In the genomic region with DNA sequence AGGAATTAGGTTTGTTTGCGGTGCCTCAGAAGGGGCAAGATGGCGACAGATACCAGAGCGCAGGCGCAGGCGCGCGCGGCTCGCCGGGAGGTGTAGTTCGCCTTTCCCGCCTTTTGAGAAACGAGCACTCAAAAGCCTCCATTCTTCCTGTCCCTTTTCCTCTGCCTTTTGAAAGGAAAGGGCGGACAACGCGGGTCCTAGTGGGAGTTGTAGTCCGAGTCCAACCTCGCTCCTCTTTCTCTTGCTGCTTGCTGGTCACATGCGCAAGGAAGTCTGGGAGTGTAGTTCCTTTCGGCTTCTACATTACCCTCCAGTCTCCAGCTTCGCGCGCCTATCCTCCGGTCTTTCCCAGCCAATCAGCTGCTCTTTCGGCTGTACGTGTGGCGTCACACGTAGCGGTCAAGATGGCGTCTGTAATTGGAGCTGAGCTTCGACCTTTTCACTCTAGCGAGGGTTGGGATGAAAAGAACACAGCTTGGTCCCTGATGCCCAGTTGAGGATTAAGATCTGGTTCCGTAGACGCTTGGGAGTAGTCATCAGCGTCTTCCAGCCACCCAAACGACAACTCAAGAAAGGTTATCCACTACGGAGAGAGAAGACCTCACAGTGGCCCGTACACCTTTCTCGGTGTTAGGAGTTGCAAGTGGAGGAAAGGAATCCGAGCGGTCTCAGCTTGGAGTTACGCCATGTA, we compare ENCODE assay signal across 7 mouse cellular contexts. TPM values are rescaled to one million over a fixed set of nuclear protein-coding genes. Genes with fewer than 3 reads are reported as not detected.
DNase-seq lines count a peak whose midpoint lies in the region; ATAC-seq lines count a peak whose summit lies in the region.

Gene Emsy, minus strand, starts transcription at position 253 of the 691 bp plus-strand sequence.

- peak within 1 kb of the TSS; percentile 91 for H3K27ac ChIP-seq in embryonic facial prominence, embryonic 11.5 days (replicated peaks; ENCODE audit: low read depth, low read length)
- H3K27ac ChIP-seq in limb, embryonic 10.5 days = peak within 1 kb of the TSS; percentile 97
- H3K27ac ChIP-seq in midbrain, embryonic 13.5 days = peak within 1 kb of the TSS; percentile 96

- peak; percentile 95 for DNase-seq in adrenal gland, postnatal 14 days
- peak; percentile 98 for DNase-seq in embryonic facial prominence, embryonic 11.5 days (ENCODE audit: low spot score)
- peak; percentile 99 for DNase-seq in kidney, adult 11 months
- DNase-seq in limb, embryonic 10.5 days (ENCODE audit: low spot score) = peak; percentile 94
- peak; percentile 88 for DNase-seq in spleen, adult 12 weeks (ENCODE audit: low spot score)

- no peaks in the 10 kb centered on the region for H3K9me3 ChIP-seq in embryonic facial prominence, embryonic 11.5 days (replicated peaks; ENCODE audit: control insufficient read depth, low read length)
- no peaks in the 10 kb centered on the region for H3K9me3 ChIP-seq in limb, embryonic 10.5 days (replicated peaks)
- no peaks in the 10 kb centered on the region for H3K9me3 ChIP-seq in midbrain, embryonic 13.5 days

- H3K4me1 ChIP-seq in embryonic facial prominence, embryonic 11.5 days (ENCODE audit: control insufficient read depth, insufficient read depth, low read length) = no peaks in the 10 kb centered on the region
- peaks cover 21% of the 10 kb centered on the region for H3K4me1 ChIP-seq in limb, embryonic 10.5 days
- H3K4me1 ChIP-seq in midbrain, embryonic 13.5 days (replicated peaks) = peaks cover 44% of the 10 kb centered on the region

- WGBS in embryonic facial prominence, embryonic 11.5 days = under 1% methylated on average over 42 of the region's 42 CpGs
- under 1% methylated on average over 42 of the region's 42 CpGs for WGBS in limb, embryonic 10.5 days
- under 1% methylated on average over 42 of the region's 42 CpGs for WGBS in midbrain, embryonic 13.5 days

- peak within 1 kb of the TSS; percentile 32 for H3K4me2 ChIP-seq in embryonic facial prominence, embryonic 11.5 days (ENCODE audit: low read depth, low read length)
- peak within 1 kb of the TSS; percentile 77 for H3K4me2 ChIP-seq in midbrain, embryonic 13.5 days (replicated peaks)

- ATAC-seq in embryonic facial prominence, embryonic 11.5 days (replicated peaks; ENCODE audit: insufficient number of reproducible peaks, low FRiP score, low TSS enrichment, low read depth) = peak; percentile 97
- ATAC-seq in granulocyte monocyte progenitor cell, adult 5-6 weeks (replicated peaks; ENCODE audit: poor library complexity, severe bottlenecking) = peak; percentile 85
- ATAC-seq in midbrain, embryonic 13.5 days = peak; percentile 98

- H3K27me3 ChIP-seq in embryonic facial prominence, embryonic 11.5 days (ENCODE audit: control insufficient read depth, insufficient read depth, low read length) = no peaks in the 10 kb centered on the region
- H3K27me3 ChIP-seq in limb, embryonic 10.5 days (ENCODE audit: low read depth, poor library complexity, severe bottlenecking) = no peaks in the 10 kb centered on the region
- H3K27me3 ChIP-seq in midbrain, embryonic 13.5 days = no peaks in the 10 kb centered on the region

- peak within 1 kb of the TSS; percentile 78 for H3K9ac ChIP-seq in embryonic facial prominence, embryonic 11.5 days (replicated peaks; ENCODE audit: low read length)
- peak within 1 kb of the TSS; percentile 89 for H3K9ac ChIP-seq in midbrain, embryonic 13.5 days (replicated peaks)

- peak within 1 kb of the TSS; percentile 89 for H3K4me3 ChIP-seq in embryonic facial prominence, embryonic 11.5 days (ENCODE audit: low read depth, low read length)
- peak within 1 kb of the TSS; percentile 99 for H3K4me3 ChIP-seq in limb, embryonic 10.5 days
- H3K4me3 ChIP-seq in midbrain, embryonic 13.5 days (replicated peaks) = peak within 1 kb of the TSS; percentile 86

- no peaks in the 10 kb centered on the region for H3K36me3 ChIP-seq in embryonic facial prominence, embryonic 11.5 days (replicated peaks; ENCODE audit: control insufficient read depth, insufficient read depth, low read depth, low read length)
- peaks cover 58% of the 10 kb centered on the region for H3K36me3 ChIP-seq in limb, embryonic 10.5 days
- H3K36me3 ChIP-seq in midbrain, embryonic 13.5 days = peaks cover 9% of the 10 kb centered on the region

RNA-seq across cellular contexts. Expression of gene Emsy, which starts in this region (rescaled TPM):
- 31.5 and 40.2 TPM in 2 replicates for total RNA-seq in adrenal gland, postnatal 14 days (2021)
- polyA plus RNA-seq in embryonic facial prominence, embryonic 11.5 days (2014; fragmentation: Nextera tagmentation; extraction: Ambion mirVana) = 65.1 and 65.7 TPM in 2 replicates
- total RNA-seq in granulocyte monocyte progenitor cell, adult 5-6 weeks (2014; fragmentation: Nextera tagmentation) = 53.5 and 71.9 TPM in 2 replicates
- 20.5 and 25.7 TPM in 2 replicates for total RNA-seq in granulocyte monocyte progenitor cell, adult 5-6 weeks (2017)
- polyA plus RNA-seq in limb, embryonic 10.5 days (2016; fragmentation: Nextera tagmentation; extraction: Ambion mirVana) = 37.8 and 46.1 TPM in 2 replicates
- 42.1 and 45.2 TPM in 2 replicates for polyA plus RNA-seq in midbrain, embryonic 13.5 days (2015; fragmentation: Nextera tagmentation; extraction: Ambion mirVana)

Comparison
In these comparisons a context has a peak if more than half of its experiments do, and no peak if none do; other contexts are left out.
1. Peak in every context shown above with its lines: DNase-seq, ATAC-seq, H3K4me3 ChIP-seq and H3K27ac ChIP-seq.